Mouse (Mus musculus) layer of hippocampus, adult 6 months (tissue): ENCODE data around the gene Scly. TPM values are rescaled to one million over a fixed set of nuclear protein-coding genes. Genes with fewer than 3 reads are reported as not detected.

ENCODE experiments used
- long read RNA-seq, 2 experiments: library from polyadenylated mRNA; unstranded; transcript quantifications; one replicate each; pipeline ENCODE4 v2.0.0; 2019 to 2020
- polyA plus RNA-seq: library from polyadenylated mRNA; unstranded; fragments of <200 nt; fragmentation: Nextera tagmentation; gene quantifications from 2 replicates; pipeline ENCODE4 v1.2.3, GENCODE M21; 2021

Scly gene
- 5.5 TPM in 2 replicates for polyA plus RNA-seq
- long read RNA-seq, experiment 1, partial matches to known transcripts = 0 of 2 reads
- long read RNA-seq, experiment 1, other reads (novel, unspliced or antisense) = 1 of 2 reads
- long read RNA-seq, experiment 2, transcript Scly-201 (12 exons, 2,202 nt) = major isoform, 15 of 27 reads
- long read RNA-seq, experiment 2, partial matches to known transcripts = 1 of 27 reads
- long read RNA-seq, experiment 2, other reads (novel, unspliced or antisense) = 5 of 27 reads

GRCm38 (mm10) chr1:91297799-91298744 is at the start of gene Scly:
Scly (plus strand) TSS chr1:91298338.

GRCm38 (mm10) chr1:91249564-91250414 is 48.3 kb upstream of the Scly start, which contains the start of gene Ube2f:
Ube2f (plus strand) TSS chr1:91250304.

GRCm38 (mm10) chr1:91321760-91322438 is 23.8 kb downstream of the Scly start, which contains the start of gene Espnl:
Espnl (plus strand) TSS chr1:91322075.

GRCm38 (mm10) chr1:91350841-91351240 is 52.7 kb downstream of the Scly start, which contains the start of gene Klhl30:
Klhl30 (plus strand) TSS chr1:91351016.

GRCm38 (mm10) chr1:91366215-91367108 is 68.3 kb downstream of the Scly start, which contains the start of gene Erfe:
Erfe (plus strand) TSS chr1:91366430.

Other genes with a start within 250 kb of the Scly start
- not detected in 2 replicates for gene Rbm44, start 153.2 kb upstream of the Scly start, polyA plus RNA-seq
- gene Ramp1, start 118.5 kb upstream of the Scly start, polyA plus RNA-seq = 137 and 149 TPM in 2 replicates
- gene Ube2f, start 48.0 kb upstream of the Scly start, polyA plus RNA-seq = 57.7 and 59.6 TPM in 2 replicates
- gene Espnl, start 23.7 kb downstream of the Scly start, polyA plus RNA-seq = 0.03 TPM in 1 of 2 replicates, not detected in the other
- gene Klhl30, start 52.7 kb downstream of the Scly start, polyA plus RNA-seq = not detected in 2 replicates
- not detected in 2 replicates for gene Erfe, start 68.1 kb downstream of the Scly start, polyA plus RNA-seq
- gene Ilkap, start 100.5 kb downstream of the Scly start, polyA plus RNA-seq = 64.9 and 65.4 TPM in 2 replicates
- 22.0 and 23.1 TPM in 2 replicates for gene Hes6, start 115.7 kb downstream of the Scly start, polyA plus RNA-seq
- 4.3 and 5.6 TPM in 2 replicates for gene Per2, start 161.0 kb downstream of the Scly start, polyA plus RNA-seq
- 1.6 and 2.1 TPM in 2 replicates for gene Traf3ip1, start 196.3 kb downstream of the Scly start, polyA plus RNA-seq
- gene Asb1, start 242.2 kb downstream of the Scly start, polyA plus RNA-seq = 4.2 and 7.7 TPM in 2 replicates